10 mouse cellular contexts compared by ENCODE assay signal in genomic region chr2:129245618-129246017, GRCm38 (mm10). TPM values are rescaled to one million over a fixed set of nuclear protein-coding genes. Genes with fewer than 3 reads are reported as not detected.
DNase-seq lines count a peak whose midpoint lies in the region; ATAC-seq and TF ChIP-seq lines count a peak whose summit lies in the region.
"Had no signal": no experiment of that assay in that cellular context is flagged by ENCODE, and none has a peak within 500 bp of the region (broad histone marks: within the 10 kb centered on the region; RNA-seq: fewer than 3 reads in every experiment).

No protein-coding gene starts in this region.

- intact Hi-C loops in heart, postnatal 36 days (cut with DNase I): no loop called here
- intact Hi-C loops in heart, postnatal 10 days (cut with DNase I): no loop called here

- in situ Hi-C loops in ES-E14 (cut with MboI; ENCODE audit: low sequenced_read_pairs in 2 of 2, unreplicated experiment in 2 of 2): no loop called here

- DNase-seq in heart, postnatal 36 days: no peak
- no peak for DNase-seq in ES-E14 (ENCODE audit: low read depth, low spot score)
- DNase-seq in heart, postnatal 10 days: peak; percentile 34 to 39
- peak; percentile 71 to 82 for DNase-seq in kidney, postnatal 25 days
- no peak for DNase-seq in thymus, postnatal 10 days (ENCODE audit: low spot score in 2 of 2)
- DNase-seq in layer of hippocampus, postnatal 36 days: no peak
- DNase-seq: cerebellum, postnatal 36 days; lung, postnatal 36 days had no signal

- 22% methylated on average over 5 of the region's 5 CpGs for WGBS in heart, embryonic 14.5 days
- WGBS in hindbrain, embryonic 13.5 days: 66% methylated on average over 5 of the region's 5 CpGs

- H3K9ac ChIP-seq in heart, embryonic 14.5 days (ENCODE audit: low read length): no peak overlapping the region
- H3K9ac ChIP-seq in ES-E14 (ENCODE audit: insufficient read depth, low read depth, low read length, poor library complexity, severe bottlenecking): peak overlapping the region; percentile 24; the same call in 1 of the 2 replicates
- H3K9ac ChIP-seq in hindbrain, embryonic 13.5 days: no peak overlapping the region

- H3K27ac ChIP-seq in heart, embryonic 14.5 days (replicated peaks in 1 of 2; ENCODE audit: control insufficient read depth in 1 of 2, insufficient read depth in 1 of 2, low read depth in 2 of 2, low read length in 2 of 2): no peak overlapping the region
- H3K27ac ChIP-seq in ES-E14 (ENCODE audit: insufficient read depth, low read depth, low read length, poor library complexity, severe bottlenecking): peak overlapping the region; percentile 76
- no peak overlapping the region for H3K27ac ChIP-seq in hindbrain, embryonic 13.5 days

- H3K27me3 ChIP-seq in heart, embryonic 14.5 days (ENCODE audit: control insufficient read depth, insufficient read depth, low read length): no peaks in the 10 kb centered on the region
- no peaks in the 10 kb centered on the region for H3K27me3 ChIP-seq in hindbrain, embryonic 13.5 days

- H3K4me3 ChIP-seq in heart, embryonic 14.5 days (ENCODE audit: control insufficient read depth in 1 of 2, insufficient read depth in 1 of 2, low read depth in 1 of 2, low read length in 2 of 2): no peak overlapping the region
- H3K4me3 ChIP-seq in ES-E14 (ENCODE audit: insufficient read depth in 1 of 2, low read depth in 1 of 2, low read length in 2 of 2, poor library complexity in 1 of 2, severe bottlenecking in 1 of 2): no peak overlapping the region
- H3K4me3 ChIP-seq in hindbrain, embryonic 13.5 days: no peak overlapping the region

- peaks cover 21 to 39% of the 10 kb centered on the region in 2 experiments for H3K4me1 ChIP-seq in heart, embryonic 14.5 days (ENCODE audit: control insufficient read depth in 2 of 2, insufficient read depth in 2 of 2, low read length in 2 of 2)
- H3K4me1 ChIP-seq in ES-E14 (ENCODE audit: control insufficient read depth in 2 of 2, insufficient read depth in 2 of 2, low read length in 2 of 2, poor library complexity in 1 of 2): peaks cover 6 to 28% of the 10 kb centered on the region in 2 experiments; a peak in 3 of 4 replicates
- no peaks in the 10 kb centered on the region for H3K4me1 ChIP-seq in hindbrain, embryonic 13.5 days (replicated peaks)

- no peak overlapping the region for H3K4me2 ChIP-seq in heart, embryonic 14.5 days (ENCODE audit: low read length)
- H3K4me2 ChIP-seq in hindbrain, embryonic 13.5 days: no peak overlapping the region

- peak; percentile 63; the same call in 1 of the 2 replicates for ATAC-seq in heart, embryonic 14.5 days (ENCODE audit: insufficient number of reproducible peaks, insufficient read depth, low FRiP score, low read depth)
- ATAC-seq in hindbrain, embryonic 13.5 days (ENCODE audit: low FRiP score): no peak

- H3K9me3 ChIP-seq in heart, embryonic 14.5 days (ENCODE audit: control insufficient read depth, low read length): no peaks in the 10 kb centered on the region
- H3K9me3 ChIP-seq in ES-E14 (ENCODE audit: control insufficient read depth, insufficient read depth, low read depth, low read length): no peaks in the 10 kb centered on the region
- no peaks in the 10 kb centered on the region for H3K9me3 ChIP-seq in hindbrain, embryonic 13.5 days

- H3K36me3 ChIP-seq in heart, embryonic 14.5 days (ENCODE audit: control insufficient read depth, insufficient read depth, low read length): no peaks in the 10 kb centered on the region
- no peaks in the 10 kb centered on the region for H3K36me3 ChIP-seq in ES-E14 (ENCODE audit: control insufficient read depth, insufficient read depth, low read length, poor library complexity, severe bottlenecking)
- H3K36me3 ChIP-seq in hindbrain, embryonic 13.5 days: no peaks in the 10 kb centered on the region

TF ChIP-seq in ES-E14, 5 proteins besides CTCF, POLR2A, EP300 and RAD21:
- no peak for TF ChIP-seq CHD2 (IDR thresholded peaks at IDR 0.05; ENCODE audit: low read depth, low read length)
- no peak for TF ChIP-seq MAFK (IDR thresholded peaks at IDR 0.05; ENCODE audit: insufficient read depth, low read depth, low read length)
- no peak for TF ChIP-seq ZNF384 (IDR thresholded peaks at IDR 0.05; ENCODE audit: low read depth, low read length)
- TF ChIP-seq ZC3H11A (IDR thresholded peaks at IDR 0.05; ENCODE audit: borderline replicate concordance, low read depth, low read length): no peak
- TF ChIP-seq HCFC1 (IDR thresholded peaks at IDR 0.05; ENCODE audit: borderline replicate concordance, insufficient read depth, low read length): no peak

RNA-seq across cellular contexts. Expression of gene Slc20a1, which starts 47.1 kb away (rescaled TPM):
- 21.6 and 22.0 TPM in 2 replicates for polyA plus RNA-seq in heart, embryonic 14.5 days (2014; fragmentation: Nextera tagmentation; extraction: Ambion mirVana)
- total RNA-seq in heart, postnatal 36 days (2021): 10 to 100 TPM in 1 of 2 experiments, 1 to 10 TPM in 1; 9.3 to 13.6 TPM
- 309 and 509 TPM in 2 replicates for total RNA-seq in ES-E14 (2012; rRNA removed)
- total RNA-seq in heart, postnatal 10 days (2021): 10 to 100 TPM; 15.3 to 18.8 TPM
- polyA plus RNA-seq in hindbrain, embryonic 13.5 days (2015; fragmentation: Nextera tagmentation; extraction: Ambion mirVana): 47.2 and 48.2 TPM in 2 replicates
- total RNA-seq in layer of hippocampus, postnatal 36 days (2021): 100 to 1,000 TPM; 115 to 119 TPM

RNA-seq across cellular contexts. Expression of gene Ckap2l, which starts 51.4 kb away (rescaled TPM):
- polyA plus RNA-seq in heart, embryonic 14.5 days (2014; fragmentation: Nextera tagmentation; extraction: Ambion mirVana): 42.8 and 45.2 TPM in 2 replicates
- under 1 TPM; 0.73 to 0.86 TPM for total RNA-seq in heart, postnatal 36 days (2021)
- total RNA-seq in ES-E14 (2012; rRNA removed): 14.7 and 15.8 TPM in 2 replicates
- 10 to 100 TPM; 11.8 to 13.4 TPM for total RNA-seq in heart, postnatal 10 days (2021)
- polyA plus RNA-seq in hindbrain, embryonic 13.5 days (2015; fragmentation: Nextera tagmentation; extraction: Ambion mirVana): 10.1 and 11.1 TPM in 2 replicates
- under 1 TPM; 0.43 to 0.52 TPM for total RNA-seq in layer of hippocampus, postnatal 36 days (2021)

Comparison
In these comparisons a context has a peak if more than half of its experiments do, and no peak if none do; other contexts are left out.
1. DNase-seq: peak in heart, postnatal 10 days (2 of 2) and kidney, postnatal 25 days (2 of 2); none in heart, postnatal 36 days (0 of 2), ES-E14 (single experiment), thymus, postnatal 10 days (0 of 2) and layer of hippocampus, postnatal 36 days (0 of 2).
2. RNA of gene Slc20a1, which starts 47.1 kb away (total RNA-seq): 309 to 509 TPM in ES-E14 and 115 to 119 TPM in layer of hippocampus, postnatal 36 days; 15.3 to 18.8 TPM in heart, postnatal 10 days and 9.3 to 13.6 TPM in heart, postnatal 36 days; every median in the first group is over 4 times any median in the second.